Mouse (Mus musculus) midbrain, embryonic 16.5 days (tissue): ENCODE measurements around the gene Cbx5. TPM values are rescaled to one million over a fixed set of nuclear protein-coding genes. Genes with fewer than 3 reads are reported as not detected.

Experiments used
- ATAC-seq: fragments of 200-750 bp; cut with Nextera tagmentation; 2 replicates; pipeline ENCODE4 v1.8.0; 2017; ENCODE audit warnings: moderate TSS enrichment
- H3K27ac ChIP-seq: fragments of 300-500 bp; sonication (generic); 2 replicates; pipeline ENCODE4 v1.5.1; 2014; ENCODE audit warnings: mild to moderate bottlenecking, low read length, mixed read lengths
- H3K27me3 ChIP-seq: fragments of 300-500 bp; sonication (generic); 2 replicates; pipeline ENCODE4 v1.6.1; 2014; ENCODE audit warnings: low read depth, low read length, mixed read lengths; ENCODE audit not compliant: control insufficient read depth, insufficient read depth
- H3K36me3 ChIP-seq: fragments of 300-500 bp; sonication (generic); 2 replicates; pipeline ENCODE4 v1.6.1; 2014; ENCODE audit warnings: mild to moderate bottlenecking, low read length, moderate library complexity, mixed read lengths; ENCODE audit not compliant: control insufficient read depth, insufficient read depth
- H3K4me1 ChIP-seq: fragments of 300-500 bp; sonication (generic); 2 replicates; pipeline ENCODE4 v1.6.1; 2014; ENCODE audit warnings: mild to moderate bottlenecking, low read length, mixed read lengths; ENCODE audit not compliant: control insufficient read depth, insufficient read depth
- H3K4me2 ChIP-seq: fragments of 300-500 bp; sonication (generic); 2 replicates; pipeline ENCODE4 v1.6.1; 2014; ENCODE audit warnings: mild to moderate bottlenecking, low read length, mixed read lengths
- H3K4me3 ChIP-seq: fragments of 300-500 bp; sonication (generic); 2 replicates; pipeline ENCODE4 v1.5.1; 2014; ENCODE audit warnings: low read depth, mild to moderate bottlenecking, low read length, moderate library complexity, mixed read lengths
- H3K9ac ChIP-seq: fragments of 300-500 bp; sonication (generic); 2 replicates; pipeline ENCODE4 v1.6.1; 2014; ENCODE audit warnings: low read depth, low read length, mixed read lengths
- H3K9me3 ChIP-seq: fragments of 300-500 bp; sonication (generic); replicated peaks from 2 replicates; pipeline ENCODE4 v1.6.1; 2014; ENCODE audit warnings: mild to moderate bottlenecking, low read length, mixed read lengths; ENCODE audit not compliant: control insufficient read depth, poor library complexity, severe bottlenecking
- WGBS: fragments of 180-500 bp; shearing (Covaris S2); extraction: QIAGEN DNeasy Blood & Tissue Kit; methylation state at CpG from one replicate; pipeline ENCODE4 v1.1.7; 2014; 5-methylcytosine and 5-hydroxymethylcytosine counted together
- microRNA counts: library from miRNA; unstranded; fragments of <30 nt; microRNA quantifications from one replicate; lab custom pipeline; 2016
- microRNA-seq: library from miRNA; unstranded; fragments of <30 nt; microRNA quantifications from one replicate; pipeline ENCODE4, GENCODE M21; 2017
- polyA plus RNA-seq: library from polyadenylated mRNA; unstranded; fragments of >200 nt; fragmentation: Nextera tagmentation; extraction: Ambion mirVana; gene quantifications from 2 replicates; pipeline ENCODE4 v1.2.1, GENCODE M21; 2015

Cbx5 gene
- polyA plus RNA-seq, 1 experiment from 2014 or later: 139 TPM

GRCm38 (mm10) chr15:103147422-103147690, 92.3 kb downstream of the Cbx5 start:
- Histone ChIP-seq H3K27me3 (peaks cover 13% of the 10 kb centered on the region), H3K4me3 (peak overlapping the region; percentile 43), H3K4me1 (peaks cover 8% of the 10 kb centered on the region), H3K9ac (peak overlapping the region; percentile 38; the same call in 1 of the 2 replicates), H3K9me3 (no peaks in the 10 kb centered on the region), H3K4me2 (peak overlapping the region; percentile 53), H3K36me3 (no peaks in the 10 kb centered on the region), H3K27ac (peak overlapping the region; percentile 12)
- 18% methylated on average over 3 of the region's 3 CpGs for WGBS
- peak; percentile 65 for ATAC-seq

GRCm38 (mm10) chr15:103146627-103147421, 92.8 kb downstream of the Cbx5 start:
- Histone ChIP-seq H3K27me3 (peaks cover 13% of the 10 kb centered on the region), H3K4me3 (peak overlapping the region; percentile 43), H3K9me3 (no peaks in the 10 kb centered on the region), H3K4me2 (peak overlapping the region; percentile 53), H3K36me3 (no peaks in the 10 kb centered on the region), H3K4me1 (peaks cover 8% of the 10 kb centered on the region), H3K9ac (peak overlapping the region; percentile 38), H3K27ac (peak overlapping the region; percentile 12)
- ATAC-seq: peak; percentile 81
- WGBS: under 1% methylated on average over 51 of the region's 57 CpGs

GRCm38 (mm10) chr15:103145635-103146299, 93.8 kb downstream of the Cbx5 start:
- Histone ChIP-seq H3K4me1 (peaks cover 8% of the 10 kb centered on the region), H3K36me3 (no peaks in the 10 kb centered on the region), H3K9ac (no peak overlapping the region), H3K4me2 (no peak overlapping the region), H3K4me3 (no peak overlapping the region), H3K27ac (no peak overlapping the region), H3K27me3 (peaks cover 13% of the 10 kb centered on the region), H3K9me3 (no peaks in the 10 kb centered on the region)
- no peak for ATAC-seq
- 70% methylated on average over 11 of the region's 11 CpGs for WGBS

GRCm38 (mm10) chr15:103144176-103144575, 95.4 kb downstream of the Cbx5 start:
- no peak overlapping the region for H3K4me2 ChIP-seq
- H3K27me3 ChIP-seq: peaks cover 13% of the 10 kb centered on the region
- peaks cover 8% of the 10 kb centered on the region for H3K4me1 ChIP-seq
- H3K9me3 ChIP-seq: no peaks in the 10 kb centered on the region
- no peak overlapping the region for H3K9ac ChIP-seq
- H3K36me3 ChIP-seq: no peaks in the 10 kb centered on the region
- 54% methylated on average over 3 of the region's 3 CpGs for WGBS
- H3K27ac ChIP-seq: no peak overlapping the region
- ATAC-seq: no peak
- no peak overlapping the region for H3K4me3 ChIP-seq

MicroRNAs encoded within 50 kb of the gene (microRNA counts, 519-probe panel; counts per million panel counts)
- 2,744 counts per million, percentile 82 among the panel's probes with 10 or more counts for microRNA mmu-miR-148b (lab: Ali Mortazavi, UCI)

Small RNAs within 50 kb of the gene (microRNA-seq; reads per million reads assigned to microRNA genes)
- gene Mir148b: 242 reads per million, percentile 63 among the genes with 10 or more reads in this experiment

Other genes with a start within 250 kb of the Cbx5 start
- not detected in 2 replicates for gene Hoxc8, start 249.2 kb downstream of the Cbx5 start, polyA plus RNA-seq
- gene Hoxc6, start 241.6 kb downstream of the Cbx5 start, polyA plus RNA-seq: not detected in 2 replicates
- not detected in 2 replicates for gene Hoxc4, start 220.9 kb downstream of the Cbx5 start, polyA plus RNA-seq
- gene Smug1, start 72.7 kb downstream of the Cbx5 start, polyA plus RNA-seq: 24.3 and 25.5 TPM in 2 replicates
- gene Hnrnpa1, start 616 bp upstream of the Cbx5 start, polyA plus RNA-seq: 630 and 680 TPM in 2 replicates
- 0.52 and 0.68 TPM in 2 replicates for gene Nfe2, start 18.6 kb upstream of the Cbx5 start, polyA plus RNA-seq
- 200 and 205 TPM in 2 replicates for gene Copz1, start 32.9 kb upstream of the Cbx5 start, polyA plus RNA-seq
- 0.40 and 0.64 TPM in 2 replicates for gene Gpr84, start 70.8 kb upstream of the Cbx5 start, polyA plus RNA-seq
- gene Zfp385a, start 100.3 kb upstream of the Cbx5 start, polyA plus RNA-seq: 20.1 and 22.7 TPM in 2 replicates
- 5.8 and 7.4 TPM in 2 replicates for gene Itga5, start 126.9 kb upstream of the Cbx5 start, polyA plus RNA-seq
- gene Gtsf1, start 190.7 kb upstream of the Cbx5 start, polyA plus RNA-seq: 0.32 TPM in 1 of 2 replicates, not detected in the other
- gene Gtsf2, start 208.7 kb upstream of the Cbx5 start, polyA plus RNA-seq: not detected in 2 replicates
- 1.5 and 1.6 TPM in 2 replicates for gene Nckap1l, start 214.0 kb upstream of the Cbx5 start, polyA plus RNA-seq